Mouse (Mus musculus): ENCODE measurements around the gene Ilf2. TPM values are rescaled to one million over a fixed set of nuclear protein-coding genes. Genes with fewer than 3 reads are reported as not detected.

Gene Ilf2
- polyA plus RNA-seq, 1 experiment, result 211 TPM

GRCm38 (mm10) chr3:90537905-90538296, 62.0 kb downstream of the Ilf2 start:
- Histone ChIP-seq H3K9me3 (replicated peaks; ENCODE audit: control insufficient read depth, insufficient read depth, low read length, poor library complexity, severe bottlenecking) (no peaks in the 10 kb centered on the region), H3K27me3 (ENCODE audit: control insufficient read depth, insufficient read depth, low read length, poor library complexity, severe bottlenecking) (no peaks in the 10 kb centered on the region), H3K4me3 (ENCODE audit: low read depth, low read length) (no peak overlapping the region), H3K36me3 (ENCODE audit: control insufficient read depth, insufficient read depth, low read length, poor library complexity, severe bottlenecking) (no peaks in the 10 kb centered on the region), H3K27ac (ENCODE audit: insufficient read depth, low read length) (no peak overlapping the region), H3K4me1 (ENCODE audit: control insufficient read depth, insufficient read depth, low read length) (no peaks in the 10 kb centered on the region), H3K9ac (ENCODE audit: low read depth, poor library complexity, severe bottlenecking) (no peak overlapping the region)
- TF ChIP-seq POLR2A (IDR thresholded peaks at IDR 0.05; ENCODE audit: insufficient read depth, low read length) (no peak), CTCF (IDR thresholded peaks at IDR 0.05; ENCODE audit: low read depth, low read length) (no peak), EP300 (IDR thresholded peaks at IDR 0.05; ENCODE audit: insufficient read depth, low read depth, low read length) (no peak)

Other genes starting within 250 kb of the Ilf2 start
- 23.7 and 24.5 TPM in 2 replicates for gene Jtb, start 244.5 kb upstream of the Ilf2 start, polyA plus RNA-seq (2011; ENCODE audit: insufficient read depth, insufficient read length, low read depth, missing spikeins)
- 3.7 and 4.6 TPM in 2 replicates for gene Creb3l4, start 232.6 kb upstream of the Ilf2 start, polyA plus RNA-seq (2011; ENCODE audit: insufficient read depth, insufficient read length, low read depth, missing spikeins)
- gene Slc39a1, start 228.0 kb upstream of the Ilf2 start, polyA plus RNA-seq (2011; ENCODE audit: insufficient read depth, insufficient read length, low read depth, missing spikeins), result 60.5 and 62.4 TPM in 2 replicates
- 32.4 and 34.6 TPM in 2 replicates for gene Crtc2, start 222.0 kb upstream of the Ilf2 start, polyA plus RNA-seq (2011; ENCODE audit: insufficient read depth, insufficient read length, low read depth, missing spikeins)
- 12.3 and 12.8 TPM in 2 replicates for gene Dennd4b, start 210.9 kb upstream of the Ilf2 start, polyA plus RNA-seq (2011; ENCODE audit: insufficient read depth, insufficient read length, low read depth, missing spikeins)
- 59.0 and 66.1 TPM in 2 replicates for gene Gatad2b, start 182.9 kb upstream of the Ilf2 start, polyA plus RNA-seq (2011; ENCODE audit: insufficient read depth, insufficient read length, low read depth, missing spikeins)
- 11.0 and 12.5 TPM in 2 replicates for gene Slc27a3, start 86.2 kb upstream of the Ilf2 start, polyA plus RNA-seq (2011; ENCODE audit: insufficient read depth, insufficient read length, low read depth, missing spikeins)
- gene Ints3, start 42.5 kb upstream of the Ilf2 start, polyA plus RNA-seq (2011; ENCODE audit: insufficient read depth, insufficient read length, low read depth, missing spikeins), result 68.6 and 71.0 TPM in 2 replicates
- gene Npr1, start 10.3 kb upstream of the Ilf2 start, polyA plus RNA-seq (2011; ENCODE audit: insufficient read depth, insufficient read length, low read depth, missing spikeins), result 10.8 and 13.6 TPM in 2 replicates
- gene Snapin, start 14.9 kb downstream of the Ilf2 start, polyA plus RNA-seq (2011; ENCODE audit: insufficient read depth, insufficient read length, low read depth, missing spikeins), result 63.9 and 65.1 TPM in 2 replicates
- gene Chtop, start 33.4 kb downstream of the Ilf2 start, polyA plus RNA-seq (2011; ENCODE audit: insufficient read depth, insufficient read length, low read depth, missing spikeins), result 124 and 130 TPM in 2 replicates
- 46.3 and 50.4 TPM in 2 replicates for gene S100a1, start 38.3 kb downstream of the Ilf2 start, polyA plus RNA-seq (2011; ENCODE audit: insufficient read depth, insufficient read length, low read depth, missing spikeins)
- gene S100a13, start 38.3 kb downstream of the Ilf2 start, polyA plus RNA-seq (2011; ENCODE audit: insufficient read depth, insufficient read length, low read depth, missing spikeins), result 71.4 and 73.2 TPM in 2 replicates
- 0.88 and 1.9 TPM in 2 replicates for gene S100a14, start 50.7 kb downstream of the Ilf2 start, polyA plus RNA-seq (2011; ENCODE audit: insufficient read depth, insufficient read length, low read depth, missing spikeins)
- gene S100a16, start 61.1 kb downstream of the Ilf2 start, polyA plus RNA-seq (2011; ENCODE audit: insufficient read depth, insufficient read length, low read depth, missing spikeins), result 2.0 and 3.1 TPM in 2 replicates
- 1.5 and 2.5 TPM in 2 replicates for gene S100a3, start 84.5 kb downstream of the Ilf2 start, polyA plus RNA-seq (2011; ENCODE audit: insufficient read depth, insufficient read length, low read depth, missing spikeins)
- not detected in 2 replicates for gene S100a2, start 114.1 kb downstream of the Ilf2 start, polyA plus RNA-seq (2011; ENCODE audit: insufficient read depth, insufficient read length, low read depth, missing spikeins)
- gene Gm42674, start 125.8 kb downstream of the Ilf2 start, polyA plus RNA-seq (2011; ENCODE audit: insufficient read depth, insufficient read length, low read depth, missing spikeins), result 5.1 TPM in 1 of 2 replicates, not detected in the other
- 11.0 and 15.5 TPM in 2 replicates for gene S100a4, start 127.6 kb downstream of the Ilf2 start, polyA plus RNA-seq (2011; ENCODE audit: insufficient read depth, insufficient read length, low read depth, missing spikeins)
- not detected in 2 replicates for gene S100a5, start 132.4 kb downstream of the Ilf2 start, polyA plus RNA-seq (2011; ENCODE audit: insufficient read depth, insufficient read length, low read depth, missing spikeins)
- gene S100a6, start 136.8 kb downstream of the Ilf2 start, polyA plus RNA-seq (2011; ENCODE audit: insufficient read depth, insufficient read length, low read depth, missing spikeins), result 516 and 526 TPM in 2 replicates
- gene S100a7a, start 177.9 kb downstream of the Ilf2 start, polyA plus RNA-seq (2011; ENCODE audit: insufficient read depth, insufficient read length, low read depth, missing spikeins), result 0.79 TPM in 1 of 2 replicates, not detected in the other
- not detected in 2 replicates for gene S100a8, start 192.9 kb downstream of the Ilf2 start, polyA plus RNA-seq (2011; ENCODE audit: insufficient read depth, insufficient read length, low read depth, missing spikeins)
- not detected in 2 replicates for gene S100a9, start 219.6 kb downstream of the Ilf2 start, polyA plus RNA-seq (2011; ENCODE audit: insufficient read depth, insufficient read length, low read depth, missing spikeins)